Mouse (Mus musculus): ENCODE results near the gene Itpk1. TPM values are rescaled to one million over a fixed set of nuclear protein-coding genes. Genes with fewer than 3 reads are reported as not detected.

Gene Itpk1
- polyA plus RNA-seq, 1 experiment from 2014 or later: 16.9 TPM

- Histone ChIP-seq H3K9me3 (replicated peaks) (no peaks in the 10 kb centered on the region), H3K4me1 (peaks cover 62% of the 10 kb centered on the region), H3K36me3 (no peaks in the 10 kb centered on the region), H3K27ac (replicated peaks) (no peak overlapping the region), H3K4me3 (no peak overlapping the region), H3K27me3 (ENCODE audit: low read depth, poor library complexity, severe bottlenecking) (peaks cover 36% of the 10 kb centered on the region)
- DNase-seq (ENCODE audit: low spot score): no peak
- 90% methylated on average over 10 of the region's 10 CpGs for WGBS
Observed at GRCm38 (mm10) chr12:102706833-102707463, 2.2 kb upstream of the Itpk1 start.

GRCm38 (mm10) chr12:102705906-102706640 is 1.3 kb upstream of the Itpk1 start:
- Histone ChIP-seq H3K9me3 (replicated peaks) (no peaks in the 10 kb centered on the region), H3K4me3 (peak overlapping the region; percentile 84), H3K4me1 (peaks cover 64% of the 10 kb centered on the region), H3K36me3 (no peaks in the 10 kb centered on the region), H3K27ac (replicated peaks) (peak overlapping the region; percentile 92; the same call in 1 of the 2 replicates), H3K27me3 (ENCODE audit: low read depth, poor library complexity, severe bottlenecking) (peaks cover 36% of the 10 kb centered on the region)
- 83% methylated on average over 6 of the region's 6 CpGs for WGBS
- DNase-seq (ENCODE audit: low spot score): no peak

DNA sequence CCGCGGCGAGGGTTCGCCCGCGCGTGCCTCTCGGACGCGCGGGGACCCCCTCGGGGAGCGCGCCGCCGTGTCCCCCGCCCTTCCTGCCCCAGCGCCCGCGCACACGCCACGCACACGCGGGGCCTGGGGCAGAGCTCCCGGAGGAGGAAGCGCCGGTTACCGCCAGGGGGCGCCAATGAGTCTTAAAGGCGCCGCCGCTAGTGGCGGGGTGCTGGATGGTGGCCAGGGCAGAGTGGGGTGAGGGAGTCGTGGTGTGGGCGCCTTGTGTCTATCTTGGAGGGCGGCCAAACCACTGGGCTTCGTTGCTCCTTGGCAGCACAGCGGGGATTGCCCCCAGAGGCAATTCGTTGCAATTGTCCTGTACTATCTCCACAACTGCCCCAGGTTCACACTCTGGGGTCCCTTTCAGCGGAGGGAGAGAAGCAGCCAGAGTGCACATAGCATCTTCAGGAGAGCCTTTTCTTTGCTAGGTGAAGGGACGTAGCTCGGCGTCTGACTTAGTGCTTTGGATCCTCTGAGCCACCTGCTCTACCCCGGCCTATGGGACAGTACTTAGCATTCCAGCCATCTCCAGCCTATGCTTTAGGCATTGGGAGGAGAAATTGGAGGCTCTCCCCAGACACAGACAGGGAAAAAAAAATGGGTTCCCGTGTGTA is 614 bp upstream of the Itpk1 start:
- Histone ChIP-seq H3K9me3 (replicated peaks) (no peaks in the 10 kb centered on the region), H3K4me1 (peaks cover 61% of the 10 kb centered on the region), H3K27ac (replicated peaks) (peak overlapping the region; percentile 92), H3K4me3 (peak overlapping the region; percentile 84), H3K36me3 (no peaks in the 10 kb centered on the region), H3K27me3 (ENCODE audit: low read depth, poor library complexity, severe bottlenecking) (peaks cover 36% of the 10 kb centered on the region)
- peak; percentile 83 for DNase-seq (ENCODE audit: low spot score)
- WGBS: 2% methylated on average over 45 of the region's 45 CpGs

- DNase-seq (ENCODE audit: low spot score): peak; percentile 36
- Histone ChIP-seq H3K36me3 (no peaks in the 10 kb centered on the region), H3K9me3 (replicated peaks) (no peaks in the 10 kb centered on the region), H3K4me1 (peaks cover 72% of the 10 kb centered on the region), H3K27ac (replicated peaks) (peak overlapping the region; percentile 82), H3K27me3 (ENCODE audit: low read depth, poor library complexity, severe bottlenecking) (peaks cover 36% of the 10 kb centered on the region), H3K4me3 (peak overlapping the region; percentile 84)
- 8% methylated on average over 17 of the region's 17 CpGs for WGBS
Observed at GRCm38 (mm10) chr12:102703921-102704408, 765 bp downstream of the Itpk1 start.

- Histone ChIP-seq H3K4me1 (peaks cover 78% of the 10 kb centered on the region), H3K9me3 (replicated peaks) (no peaks in the 10 kb centered on the region), H3K36me3 (no peaks in the 10 kb centered on the region), H3K27me3 (ENCODE audit: low read depth, poor library complexity, severe bottlenecking) (peaks cover 34% of the 10 kb centered on the region), H3K27ac (replicated peaks) (peak overlapping the region; percentile 76; the same call in 1 of the 2 replicates), H3K4me3 (peak overlapping the region; percentile 84)
- 36% methylated on average over 6 of the region's 6 CpGs for WGBS
- DNase-seq (ENCODE audit: low spot score): no peak
Observed at GRCm38 (mm10) chr12:102703441-102703840, 1.3 kb downstream of the Itpk1 start.

DNA sequence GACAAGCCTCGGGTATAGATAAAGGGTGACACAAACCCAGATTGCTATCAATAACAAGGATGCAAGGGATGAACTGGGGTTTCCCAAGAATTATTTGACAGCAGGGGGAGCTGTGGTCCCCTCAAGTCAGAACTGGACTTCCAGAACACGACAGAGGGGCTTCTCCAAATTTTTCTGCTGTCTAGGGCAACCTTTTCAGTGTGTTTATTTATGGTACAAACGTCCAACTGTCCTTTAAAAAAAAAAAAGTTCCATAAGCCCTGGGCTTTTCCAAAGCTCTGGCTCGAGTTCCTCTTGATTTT is 1.7 kb downstream of the Itpk1 start:
- Histone ChIP-seq H3K27ac (replicated peaks) (peak overlapping the region; percentile 76), H3K4me3 (peak overlapping the region; percentile 84), H3K9me3 (replicated peaks) (no peaks in the 10 kb centered on the region), H3K4me1 (peaks cover 78% of the 10 kb centered on the region), H3K36me3 (no peaks in the 10 kb centered on the region), H3K27me3 (ENCODE audit: low read depth, poor library complexity, severe bottlenecking) (peaks cover 30% of the 10 kb centered on the region)
- WGBS: 6% methylated on average over 4 of the region's 4 CpGs
- DNase-seq (ENCODE audit: low spot score): peak; percentile 29

GRCm38 (mm10) chr12:102702356-102703110 is 2.2 kb downstream of the Itpk1 start:
- Histone ChIP-seq H3K4me1 (peaks cover 81% of the 10 kb centered on the region), H3K27ac (replicated peaks) (peak overlapping the region; percentile 76)

DNA sequence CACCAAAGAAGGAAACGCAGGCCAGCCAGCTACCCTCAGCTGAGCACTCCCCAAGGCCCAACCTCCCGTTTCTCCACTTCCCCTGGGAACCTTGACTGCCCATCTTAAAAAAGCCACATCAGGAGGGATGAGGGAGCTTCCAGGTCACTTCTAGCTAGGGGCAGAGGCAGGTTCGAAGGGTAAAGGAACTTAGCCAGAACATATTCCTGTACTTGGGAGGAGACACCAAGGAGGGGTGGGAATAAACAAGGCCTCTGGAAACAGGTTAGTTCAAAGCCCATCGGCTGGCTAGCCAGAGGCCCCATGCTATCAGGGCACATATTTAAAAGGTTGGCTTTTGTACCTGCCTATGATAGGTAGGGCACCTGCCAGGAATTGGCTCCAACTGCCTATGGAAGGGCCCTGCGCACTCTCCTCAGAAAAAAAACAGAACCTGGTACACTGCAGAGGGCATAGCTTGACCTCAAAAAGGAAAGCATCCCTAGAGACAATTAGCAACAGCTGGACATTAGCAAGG is 3.0 kb downstream of the Itpk1 start:
- H3K9me3 ChIP-seq (replicated peaks): no peaks in the 10 kb centered on the region
- peaks cover 89% of the 10 kb centered on the region for H3K4me1 ChIP-seq
- WGBS: 86% methylated on average over 5 of the region's 5 CpGs
- no peaks in the 10 kb centered on the region for H3K36me3 ChIP-seq
- H3K27ac ChIP-seq (replicated peaks): peak overlapping the region; percentile 29; the same call in 1 of the 2 replicates
- H3K4me3 ChIP-seq: 0 out of 2 replicates have a peak overlapping the region, but pooled peaks have one; percentile 0
- peaks cover 17% of the 10 kb centered on the region for H3K27me3 ChIP-seq (ENCODE audit: low read depth, poor library complexity, severe bottlenecking)
- DNase-seq (ENCODE audit: low spot score): no peak

More at GRCm38 (mm10) chr12:102702356-102703110, 2.2 kb downstream of the Itpk1 start:
- DNase-seq (ENCODE audit: low spot score): peak; percentile 78
- Histone ChIP-seq H3K27me3 (ENCODE audit: low read depth, poor library complexity, severe bottlenecking) (peaks cover 25% of the 10 kb centered on the region), H3K9me3 (replicated peaks) (no peaks in the 10 kb centered on the region), H3K4me3 (peak overlapping the region; percentile 84), H3K36me3 (no peaks in the 10 kb centered on the region)
- 5% methylated on average over 15 of the region's 15 CpGs for WGBS

GRCm38 (mm10) chr12:102700453-102700852 is 4.3 kb downstream of the Itpk1 start:
- Histone ChIP-seq H3K27ac (replicated peaks) (0 out of 2 replicates have a peak overlapping the region, but pooled peaks have one; percentile 94), H3K9me3 (replicated peaks) (no peaks in the 10 kb centered on the region), H3K4me3 (no peak overlapping the region), H3K4me1 (peaks cover 93% of the 10 kb centered on the region), H3K36me3 (no peaks in the 10 kb centered on the region), H3K27me3 (ENCODE audit: low read depth, poor library complexity, severe bottlenecking) (peaks cover 9% of the 10 kb centered on the region)
- no peak for DNase-seq (ENCODE audit: low spot score)
- 81% methylated on average over 12 of the region's 12 CpGs for WGBS

DNA sequence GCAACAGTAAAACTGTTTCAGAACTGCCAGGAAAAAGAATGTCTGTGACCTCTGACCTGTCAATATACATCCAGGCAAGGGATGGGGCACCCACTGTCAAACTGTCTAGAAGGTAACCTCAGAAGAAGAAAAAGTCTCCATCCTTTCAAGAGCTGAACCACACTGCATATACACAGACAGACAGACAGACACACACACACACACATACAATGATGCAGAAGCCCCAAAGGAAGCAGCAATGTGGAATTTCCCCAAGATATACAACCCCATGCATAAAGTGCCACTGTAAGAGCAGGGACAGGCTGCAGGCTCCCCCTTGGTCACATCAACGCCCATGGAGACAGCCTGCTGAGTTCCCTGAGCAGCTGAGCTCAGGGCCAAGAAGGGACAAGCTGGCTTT is 5.6 kb downstream of the Itpk1 start:
- H3K27ac ChIP-seq (replicated peaks): peak overlapping the region; percentile 94
- H3K27me3 ChIP-seq (ENCODE audit: low read depth, poor library complexity, severe bottlenecking): peaks cover 9% of the 10 kb centered on the region
- DNase-seq (ENCODE audit: low spot score): no peak
- no peaks in the 10 kb centered on the region for H3K9me3 ChIP-seq (replicated peaks)
- peaks cover 93% of the 10 kb centered on the region for H3K4me1 ChIP-seq
- no peak overlapping the region for H3K4me3 ChIP-seq
- no peaks in the 10 kb centered on the region for H3K36me3 ChIP-seq
- WGBS: 11% methylated on average over 1 of the region's 1 CpGs

DNA sequence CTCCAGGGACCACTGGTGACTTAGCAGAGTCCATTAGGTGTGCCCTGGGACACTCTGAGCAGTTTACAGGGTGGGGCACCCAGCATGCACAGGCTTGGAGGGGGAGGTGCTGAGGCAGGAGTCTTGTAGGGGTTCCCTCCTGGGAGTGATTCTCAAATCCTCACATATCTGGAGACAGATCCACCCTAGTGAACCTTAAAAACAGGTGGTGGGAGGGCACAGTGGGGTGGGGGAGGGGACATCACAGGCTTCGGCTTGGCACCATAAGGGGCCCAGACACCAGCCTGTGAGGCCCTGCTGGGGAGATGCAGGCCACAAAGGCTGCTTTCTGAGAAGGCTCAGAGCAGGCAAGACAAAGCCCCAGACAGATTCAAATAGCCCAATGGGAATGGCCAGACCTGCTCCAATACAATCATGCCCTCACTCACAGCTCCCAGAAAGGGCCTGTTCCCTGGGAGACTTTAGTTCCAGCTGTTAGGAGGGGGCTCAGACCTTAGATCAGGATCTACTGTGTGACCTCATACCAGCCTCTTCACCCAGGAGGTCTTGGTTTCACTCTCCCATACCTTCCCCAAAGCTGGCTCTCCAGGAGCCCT is 6.5 kb downstream of the Itpk1 start:
- Histone ChIP-seq H3K4me3 (peak overlapping the region; percentile 7; the same call in 1 of the 2 replicates), H3K27ac (replicated peaks) (peak overlapping the region; percentile 94), H3K36me3 (no peaks in the 10 kb centered on the region), H3K4me1 (peaks cover 84% of the 10 kb centered on the region), H3K9me3 (replicated peaks) (no peaks in the 10 kb centered on the region), H3K27me3 (ENCODE audit: low read depth, poor library complexity, severe bottlenecking) (no peaks in the 10 kb centered on the region)
- DNase-seq (ENCODE audit: low spot score): peak; percentile 56
- 11% methylated on average over 1 of the region's 1 CpGs for WGBS

DNA sequence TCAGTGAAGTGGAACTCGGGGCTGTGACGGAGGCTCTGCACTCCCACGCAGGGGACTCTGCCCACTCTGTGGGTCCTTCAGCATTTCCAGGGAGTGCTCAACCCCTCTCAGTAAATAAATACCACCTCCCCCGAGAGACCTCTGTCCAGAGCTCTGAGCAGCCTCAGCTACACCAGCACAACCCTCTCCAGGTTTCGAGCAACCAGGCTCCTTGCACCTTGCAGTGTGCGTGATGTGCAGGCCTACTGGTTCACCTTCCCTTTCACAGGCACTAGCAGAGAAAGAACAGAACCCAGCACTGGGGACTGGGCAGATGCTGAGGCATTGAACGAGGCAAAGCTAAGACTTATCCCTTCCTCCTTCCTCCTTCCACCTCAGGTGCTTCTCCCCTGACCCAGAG is 7.3 kb downstream of the Itpk1 start:
- H3K4me3 ChIP-seq: no peak overlapping the region
- peak overlapping the region; percentile 94 for H3K27ac ChIP-seq (replicated peaks)
- WGBS: 76% methylated on average over 7 of the region's 7 CpGs
- H3K36me3 ChIP-seq: no peaks in the 10 kb centered on the region
- no peaks in the 10 kb centered on the region for H3K9me3 ChIP-seq (replicated peaks)
- H3K4me1 ChIP-seq: peaks cover 76% of the 10 kb centered on the region
- no peaks in the 10 kb centered on the region for H3K27me3 ChIP-seq (ENCODE audit: low read depth, poor library complexity, severe bottlenecking)
- no peak for DNase-seq (ENCODE audit: low spot score)
